7 mouse cellular contexts compared by ENCODE assay signal in genomic region chr14:45878428-45878827, GRCm38 (mm10).
DNase-seq lines count a peak whose midpoint lies in the region; ATAC-seq and TF ChIP-seq lines count a peak whose summit lies in the region.

No protein-coding gene starts in this region.

- peak overlapping the region; percentile 31 for H3K4me2 ChIP-seq in forebrain, postnatal 0 days (ENCODE audit: low read depth)
- peak overlapping the region; percentile 51 for H3K4me2 ChIP-seq in hindbrain, embryonic 16.5 days (ENCODE audit: low read length)
- peak overlapping the region; percentile 37 for H3K4me2 ChIP-seq in midbrain, embryonic 13.5 days (replicated peaks)
- peak overlapping the region; percentile 42 for H3K4me2 ChIP-seq in stomach, embryonic 16.5 days (ENCODE audit: low read depth, low read length)

- no peak overlapping the region for H3K4me3 ChIP-seq in forebrain, postnatal 0 days (ENCODE audit: low read depth, low read length)
- peak overlapping the region; percentile 14; the same call in 1 of the 2 replicates for H3K4me3 ChIP-seq in hindbrain, embryonic 16.5 days (ENCODE audit: low read length)
- H3K4me3 ChIP-seq in midbrain, embryonic 13.5 days (replicated peaks) = no peak overlapping the region
- H3K4me3 ChIP-seq in stomach, embryonic 16.5 days (replicated peaks; ENCODE audit: low read length) = no peak overlapping the region

- peak; percentile 13 for DNase-seq in adipocyte (ENCODE audit: low spot score)
- peak; percentile 15 for DNase-seq in cerebellum, adult 8-10 months
- DNase-seq in forebrain, postnatal 0 days = peak; percentile 71
- peak; percentile 2 to 34 for DNase-seq in left cerebral cortex, adult 9 months (ENCODE audit: low spot score in 2 of 2)

- no peaks in the 10 kb centered on the region for H3K9me3 ChIP-seq in forebrain, postnatal 0 days (ENCODE audit: low read length)
- no peaks in the 10 kb centered on the region for H3K9me3 ChIP-seq in hindbrain, embryonic 16.5 days (ENCODE audit: control insufficient read depth, low read length)
- H3K9me3 ChIP-seq in midbrain, embryonic 13.5 days = no peaks in the 10 kb centered on the region
- H3K9me3 ChIP-seq in stomach, embryonic 16.5 days (replicated peaks; ENCODE audit: control insufficient read depth, low read length) = no peaks in the 10 kb centered on the region

- H3K27me3 ChIP-seq in forebrain, postnatal 0 days (ENCODE audit: insufficient read depth, low read length) = no peaks in the 10 kb centered on the region
- H3K27me3 ChIP-seq in hindbrain, embryonic 16.5 days (replicated peaks; ENCODE audit: control insufficient read depth, insufficient read depth, low read length) = no peaks in the 10 kb centered on the region
- H3K27me3 ChIP-seq in midbrain, embryonic 13.5 days = no peaks in the 10 kb centered on the region
- H3K27me3 ChIP-seq in stomach, embryonic 16.5 days (ENCODE audit: control insufficient read depth, insufficient read depth, low read length) = no peaks in the 10 kb centered on the region

- no peaks in the 10 kb centered on the region for H3K4me1 ChIP-seq in forebrain, postnatal 0 days (ENCODE audit: insufficient read depth)
- H3K4me1 ChIP-seq in hindbrain, embryonic 16.5 days (ENCODE audit: control insufficient read depth, insufficient read depth, low read depth, low read length) = no peaks in the 10 kb centered on the region
- 0 out of 2 replicates have a peak, but pooled peaks cover 4% of the 10 kb centered on the region for H3K4me1 ChIP-seq in midbrain, embryonic 13.5 days (replicated peaks)
- no peaks in the 10 kb centered on the region for H3K4me1 ChIP-seq in stomach, embryonic 16.5 days (ENCODE audit: control insufficient read depth, insufficient read depth, low read length)

- TF ChIP-seq CTCF in forebrain, postnatal 0 days (IDR thresholded peaks at IDR 0.05; ENCODE audit: low read depth) = peak; percentile 92

- H3K27ac ChIP-seq in forebrain, postnatal 0 days (ENCODE audit: low read depth, low read length) = no peak overlapping the region
- no peak overlapping the region for H3K27ac ChIP-seq in hindbrain, embryonic 16.5 days (ENCODE audit: low read depth, low read length)
- no peak overlapping the region for H3K27ac ChIP-seq in midbrain, embryonic 13.5 days
- no peak overlapping the region for H3K27ac ChIP-seq in stomach, embryonic 16.5 days (ENCODE audit: low read length)

- WGBS in forebrain, postnatal 0 days = 16% methylated on average over 9 of the region's 9 CpGs
- 21% methylated on average over 9 of the region's 9 CpGs for WGBS in hindbrain, embryonic 16.5 days
- 13% methylated on average over 9 of the region's 9 CpGs for whole genome bisulfite sequencing in midbrain, embryonic 13.5 days
- 13% methylated on average over 9 of the region's 9 CpGs for WGBS in stomach, embryonic 16.5 days

- no peaks in the 10 kb centered on the region for H3K36me3 ChIP-seq in forebrain, postnatal 0 days (ENCODE audit: insufficient read depth)
- H3K36me3 ChIP-seq in hindbrain, embryonic 16.5 days (ENCODE audit: control insufficient read depth, insufficient read depth, low read length) = no peaks in the 10 kb centered on the region
- no peaks in the 10 kb centered on the region for H3K36me3 ChIP-seq in midbrain, embryonic 13.5 days
- no peaks in the 10 kb centered on the region for H3K36me3 ChIP-seq in stomach, embryonic 16.5 days (ENCODE audit: control insufficient read depth, insufficient read depth, low read length)

- peak; percentile 67 for ATAC-seq in forebrain, postnatal 0 days
- peak; percentile 75; the same call in 1 of the 2 replicates for ATAC-seq in hindbrain, embryonic 16.5 days
- ATAC-seq in midbrain, embryonic 13.5 days = peak; percentile 69
- no peak for ATAC-seq in stomach, embryonic 16.5 days (ENCODE audit: insufficient read depth, low FRiP score)

- H3K9ac ChIP-seq in forebrain, postnatal 0 days = no peak overlapping the region
- H3K9ac ChIP-seq in hindbrain, embryonic 16.5 days (ENCODE audit: low read depth, low read length) = no peak overlapping the region
- H3K9ac ChIP-seq in midbrain, embryonic 13.5 days (replicated peaks) = no peak overlapping the region
- no peak overlapping the region for H3K9ac ChIP-seq in stomach, embryonic 16.5 days (ENCODE audit: low read length)

Comparison
In these comparisons a context has a peak if more than half of its experiments do, and no peak if none do; other contexts are left out.
1. DNase-seq: peak in every context shown above with its lines; median percentile 71 in forebrain, postnatal 0 days; 18 in left cerebral cortex, adult 9 months; 15 in cerebellum, adult 8-10 months; 13 in adipocyte.